Mouse (Mus musculus) c-Kit-positive CD71-positive TER-119-negative erythroid progenitor cells, embryonic 14.5 days (primary cell): ENCODE measurements around the gene Olfr552.
A peak's percentile ranks its signal among the peaks of the same experiment; 100 is the strongest.
"Not testable (repeated sequence)": the region's sequence is repeated elsewhere in the genome, so short reads cannot be mapped to it uniquely, and the experiment has no call there.

Source experiments
- DNase-seq: peaks from one replicate; pipeline ENCODE4 v3.0.0-alpha.2; 2013; ENCODE audit warnings: low read depth

Olfr552 gene

DNA sequence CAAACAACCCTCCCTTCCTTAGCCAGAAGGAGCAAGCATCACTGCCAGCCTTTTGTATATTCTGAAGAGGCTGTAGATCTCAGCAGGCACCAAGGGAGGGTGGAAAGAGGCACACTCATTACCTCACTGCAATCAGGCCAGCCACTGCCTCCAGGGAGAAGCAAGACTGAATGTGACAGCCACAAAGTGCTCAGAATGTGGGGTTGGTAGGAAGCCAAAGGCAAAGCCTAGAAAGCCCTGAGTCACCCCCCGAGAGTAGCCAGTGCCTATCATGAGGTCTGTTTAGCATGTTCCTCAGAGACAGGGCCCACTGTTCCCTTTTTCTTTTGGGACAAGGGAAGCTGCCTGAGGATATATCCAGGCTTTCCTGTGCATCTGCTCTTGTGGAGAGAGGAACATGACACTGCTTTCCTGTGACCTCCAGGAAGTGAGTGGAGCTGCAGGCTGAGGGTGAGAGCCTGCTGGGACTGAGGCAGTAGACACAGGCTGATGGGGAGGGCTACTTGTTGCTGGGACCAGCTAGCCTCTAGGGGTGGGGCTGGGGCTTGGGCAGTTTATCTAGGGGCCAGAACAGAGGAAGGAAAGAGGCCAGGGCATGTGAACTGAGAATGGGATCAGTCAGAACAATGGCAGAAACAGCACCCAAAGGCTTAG, at the start of gene Olfr552:
Gene Olfr552 (plus strand): TSS at position 393 of the 654 bp plus-strand sequence.
- no peak for DNase-seq

DNA sequence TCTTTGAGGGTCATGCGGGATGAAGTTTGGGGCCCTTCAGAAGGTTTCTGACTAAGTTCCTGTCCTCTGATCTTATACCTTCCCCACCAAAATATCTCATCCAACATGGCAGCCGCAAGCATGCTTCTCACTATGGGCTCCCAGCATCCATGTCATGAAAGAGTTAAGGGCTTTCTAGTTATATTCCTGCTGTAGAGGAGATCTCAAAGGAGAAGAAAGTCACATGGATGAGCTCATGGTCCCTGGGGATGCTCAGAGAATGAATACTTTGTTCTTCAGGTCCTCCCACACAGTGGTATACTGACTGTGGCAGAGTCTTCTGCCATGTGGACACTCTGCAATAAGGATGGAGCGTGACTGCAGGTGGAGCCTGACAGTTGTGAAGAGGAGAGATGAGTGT, 48.0 kb upstream of the Olfr552 start, which contains the start of gene Olfr549:
Gene Olfr549 (plus strand): TSS at position 301 of the 400 bp plus-strand sequence.
- DNase-seq: no peak

DNA sequence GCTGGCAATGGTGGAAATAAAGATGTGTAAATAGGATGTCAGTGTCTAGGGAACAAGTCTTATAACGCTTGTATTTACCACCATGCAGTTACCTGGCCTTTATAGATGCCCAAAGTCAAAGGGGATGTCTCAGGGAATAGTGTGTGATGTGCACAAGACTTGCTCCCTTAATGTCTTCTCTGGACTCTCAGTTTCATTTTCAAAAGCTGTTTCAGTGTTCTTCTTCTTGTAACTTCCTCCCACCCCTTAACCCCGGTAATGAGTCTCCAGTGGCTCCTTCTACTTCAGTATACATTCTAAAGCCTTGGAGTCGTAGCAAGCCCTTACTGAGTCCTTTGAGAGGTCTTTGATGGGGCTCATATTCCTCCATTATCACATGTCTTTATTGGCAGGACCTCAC, 44.3 kb upstream of the Olfr552 start:
- DNase-seq: no peak

DNA sequence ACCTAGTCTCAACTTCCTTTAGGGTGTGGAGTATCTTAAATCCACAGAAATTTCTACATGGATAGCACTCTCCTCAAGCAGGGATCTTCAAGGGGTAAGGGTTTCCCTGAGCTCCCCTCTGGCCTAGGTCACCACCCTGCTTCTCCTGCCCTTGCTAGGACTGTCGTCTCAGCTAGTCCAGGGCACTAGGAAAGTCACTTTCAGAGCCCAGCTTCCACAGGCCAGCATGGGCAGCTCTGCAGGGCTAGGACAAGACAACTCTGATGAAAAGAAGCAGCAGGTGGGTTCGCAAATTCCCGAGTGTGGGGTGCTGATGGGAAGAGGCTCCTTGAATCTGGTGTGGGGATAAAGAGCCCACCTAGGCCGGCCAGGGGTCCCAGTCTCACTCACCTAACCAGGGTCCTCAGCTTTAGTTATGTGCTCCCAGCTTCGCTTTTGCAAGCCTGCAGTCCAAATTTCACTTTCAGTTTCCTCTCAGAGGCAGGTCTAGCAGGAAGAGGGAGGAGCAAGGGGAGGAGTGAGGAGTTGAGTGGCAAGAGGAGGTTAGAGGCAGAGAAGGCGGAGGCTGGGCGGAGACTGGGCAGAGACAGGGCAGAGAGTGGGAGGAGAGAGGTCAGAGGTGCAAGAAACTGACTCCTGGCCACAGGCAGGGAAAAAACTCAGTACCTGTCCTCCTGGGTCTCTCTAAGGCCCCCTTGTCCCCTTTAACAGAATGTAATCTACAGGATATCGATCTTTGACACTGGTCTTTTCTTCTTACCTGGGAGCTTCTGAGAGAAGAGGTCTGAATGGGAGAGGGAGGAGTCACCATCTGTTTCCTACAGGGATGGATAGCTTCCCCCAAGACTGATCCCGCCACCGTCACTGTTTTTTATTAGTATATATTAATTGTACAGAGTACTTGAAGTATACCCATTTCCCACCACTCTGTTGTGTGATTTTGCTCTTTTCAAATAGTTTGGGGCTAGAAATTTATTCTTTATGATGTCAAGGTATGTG, 32.3 kb upstream of the Olfr552 start, which contains the start of gene Trim21:
Gene Trim21 (minus strand): TSS at position 488 of the 999 bp plus-strand sequence.
- peak; percentile 88 for DNase-seq

DNA sequence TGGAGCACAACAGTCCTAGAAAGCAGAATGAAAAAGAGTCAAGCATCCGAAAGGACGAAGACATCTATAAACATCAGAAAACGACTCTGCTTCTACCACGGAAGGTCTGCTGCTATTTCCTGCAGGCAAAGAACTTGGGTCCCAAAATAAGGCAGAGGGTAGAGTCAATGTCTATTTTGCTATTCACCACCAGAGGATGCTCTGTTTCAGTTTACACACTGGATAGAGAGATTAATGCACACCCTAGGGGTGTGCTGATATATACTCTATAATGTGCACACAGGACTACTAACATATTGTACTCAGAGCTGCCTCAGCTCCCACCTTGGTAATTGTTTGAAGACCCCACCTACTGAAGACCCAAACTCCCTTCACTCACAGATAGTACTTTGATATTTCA, 31.4 kb upstream of the Olfr552 start:
- no peak for DNase-seq

DNA sequence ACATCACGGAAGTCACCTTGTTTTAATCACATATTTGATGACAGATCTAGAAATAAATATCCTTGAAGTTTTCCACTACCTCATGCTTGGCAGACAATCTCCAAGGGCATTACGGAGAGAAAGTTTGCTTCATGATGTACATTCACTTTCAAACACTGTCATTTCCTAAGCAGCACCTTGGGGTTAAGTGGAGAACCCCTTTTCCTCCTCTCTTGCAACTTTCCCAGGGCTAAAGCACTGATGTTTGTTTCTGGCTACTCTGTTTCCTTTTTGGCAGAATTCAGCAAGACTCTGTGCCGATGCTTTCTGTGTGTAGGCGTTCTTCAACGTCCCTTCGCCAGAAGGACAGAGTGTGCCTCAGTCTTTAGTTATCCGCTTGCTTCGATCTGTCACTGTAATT, 26.4 kb upstream of the Olfr552 start, which contains the start of gene Olfr550:
Gene Olfr550 (plus strand): TSS at position 301 of the 400 bp plus-strand sequence.
- DNase-seq: no peak

DNA sequence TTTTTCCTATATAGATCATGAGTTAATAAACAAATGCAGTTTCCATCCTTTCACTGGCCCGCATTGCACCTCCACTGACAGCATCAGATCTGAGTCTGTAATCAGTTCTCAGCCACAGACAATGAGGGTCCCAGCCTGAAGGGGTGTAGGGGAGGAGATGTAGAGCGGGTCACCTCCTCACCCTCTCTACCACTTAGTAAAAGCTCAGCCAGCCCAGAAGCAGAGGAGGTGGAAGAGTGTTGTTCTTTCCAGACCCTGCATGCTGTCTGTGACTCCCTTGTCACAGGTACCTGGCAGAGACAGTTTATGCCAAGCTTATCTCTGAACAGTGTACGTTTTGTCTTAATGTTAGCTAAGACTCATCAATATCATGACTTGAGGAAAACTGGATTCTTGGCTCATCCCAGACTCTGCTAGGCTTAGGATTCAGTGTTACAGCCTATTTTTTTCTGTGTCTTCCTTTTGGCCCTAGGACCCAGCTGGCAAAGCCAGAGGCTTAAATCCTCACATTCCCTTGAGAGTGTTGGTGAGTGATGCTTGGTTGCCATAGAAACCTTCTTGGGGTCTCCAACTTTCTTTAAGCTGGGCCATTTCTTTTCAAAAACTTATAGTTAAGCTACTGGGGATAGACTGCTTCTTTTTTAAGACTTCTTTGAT, 24.3 kb upstream of the Olfr552 start:
- DNase-seq: no peak

DNA sequence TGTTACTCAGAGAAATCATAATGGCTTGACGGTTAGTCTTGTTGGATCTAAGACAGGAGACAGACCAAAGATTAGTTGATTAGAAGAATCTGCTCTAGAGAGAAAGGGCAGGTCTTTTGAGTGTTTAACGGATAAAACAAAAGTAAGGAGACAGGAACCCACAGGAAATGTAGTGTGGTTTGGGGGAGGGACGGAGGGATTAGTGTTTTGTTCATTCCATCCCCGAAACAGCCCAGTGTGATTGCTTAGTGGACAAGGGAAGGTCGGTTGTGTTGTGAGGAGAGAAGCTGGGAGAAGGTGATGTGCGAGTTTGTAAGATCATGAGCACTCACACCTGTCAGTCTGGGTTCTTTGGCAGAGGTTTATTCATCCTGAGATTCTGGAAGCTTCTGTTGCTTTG, 21.6 kb upstream of the Olfr552 start:
- DNase-seq: no peak

DNA sequence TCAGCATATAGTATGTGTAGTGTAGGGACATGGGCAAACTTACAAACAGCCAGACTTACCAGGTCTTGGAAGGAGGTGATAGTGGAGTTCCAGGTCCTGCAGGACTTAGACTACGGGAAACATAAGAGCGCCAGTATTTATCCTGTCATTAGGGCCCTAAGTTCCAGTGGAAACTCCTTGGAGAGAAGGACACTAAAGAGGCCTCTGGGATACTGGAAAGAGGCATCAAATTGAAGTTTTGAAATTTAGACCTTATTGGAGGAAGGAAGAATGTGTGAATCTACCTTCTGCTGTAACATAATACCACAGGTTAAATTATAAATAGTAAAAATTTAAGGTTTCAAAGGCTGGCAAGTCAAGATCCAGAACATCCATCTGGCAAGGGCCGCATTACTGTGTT, 5.8 kb upstream of the Olfr552 start, which contains the start of gene Olfr551:
Gene Olfr551 (minus strand): TSS at position 101 of the 400 bp plus-strand sequence.
- DNase-seq: no peak

DNA sequence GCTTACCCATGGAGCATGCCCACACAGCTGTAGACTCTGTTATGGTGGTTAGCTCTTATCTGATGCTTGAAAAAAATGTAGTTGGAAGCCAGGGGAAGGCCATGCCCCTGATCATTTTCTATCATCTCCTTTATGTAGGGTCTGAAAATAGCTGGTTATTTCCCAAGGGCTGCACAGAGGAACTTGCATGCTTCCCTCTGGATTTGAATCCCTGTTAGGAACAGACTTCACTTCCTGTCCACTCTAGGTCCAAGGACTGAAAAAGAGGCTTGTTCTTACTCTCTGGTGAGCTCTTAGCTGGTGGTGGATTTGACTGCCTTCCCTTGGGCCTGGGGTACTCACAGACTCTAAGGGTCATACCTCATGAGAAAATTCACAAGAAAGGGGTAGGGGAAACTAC, 20.5 kb downstream of the Olfr552 start, which contains the start of gene Olfr553:
Gene Olfr553 (minus strand): TSS at position 101 of the 400 bp plus-strand sequence.
- DNase-seq: no peak

DNA sequence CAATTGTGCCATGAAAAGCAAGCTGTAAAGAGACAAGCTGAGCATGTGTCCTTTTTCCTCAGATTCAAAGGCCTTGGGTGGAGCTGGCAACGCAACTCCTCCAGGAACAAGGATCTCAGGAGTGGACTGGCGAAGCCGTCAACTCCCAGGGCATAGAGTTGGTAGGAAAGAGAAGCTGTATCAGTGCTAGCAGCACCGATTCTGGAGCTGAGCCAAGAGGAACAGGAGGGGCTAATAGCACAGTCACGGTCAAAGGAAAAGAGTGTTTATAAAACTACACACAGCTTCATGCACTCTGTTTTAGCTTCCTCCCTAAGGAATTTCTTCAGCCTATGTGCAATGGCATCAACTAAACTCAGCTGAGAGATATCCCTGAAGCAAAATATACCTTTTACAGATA, 22.0 kb downstream of the Olfr552 start:
- DNase-seq: no peak

DNA sequence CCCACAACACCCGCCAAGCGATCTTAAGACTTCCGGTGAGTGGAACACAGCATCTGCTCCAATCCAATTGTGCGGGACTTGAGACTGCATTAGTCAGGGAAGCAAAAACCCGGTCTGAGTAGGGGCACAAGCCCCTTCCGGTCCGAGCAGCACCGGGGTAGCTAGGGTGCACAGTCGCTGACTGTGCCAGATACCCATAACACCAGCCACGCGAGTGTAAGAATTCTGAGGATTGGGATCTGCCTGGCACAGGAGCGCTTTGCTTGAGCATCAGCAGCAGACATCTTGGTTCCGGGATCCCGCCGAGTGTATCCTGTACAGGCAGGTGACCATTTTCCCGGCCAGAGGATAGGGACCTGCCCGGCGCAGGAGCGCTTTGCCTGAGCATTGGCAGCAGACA, 22.8 kb downstream of the Olfr552 start:
- not testable (repeated sequence) for DNase-seq

DNA sequence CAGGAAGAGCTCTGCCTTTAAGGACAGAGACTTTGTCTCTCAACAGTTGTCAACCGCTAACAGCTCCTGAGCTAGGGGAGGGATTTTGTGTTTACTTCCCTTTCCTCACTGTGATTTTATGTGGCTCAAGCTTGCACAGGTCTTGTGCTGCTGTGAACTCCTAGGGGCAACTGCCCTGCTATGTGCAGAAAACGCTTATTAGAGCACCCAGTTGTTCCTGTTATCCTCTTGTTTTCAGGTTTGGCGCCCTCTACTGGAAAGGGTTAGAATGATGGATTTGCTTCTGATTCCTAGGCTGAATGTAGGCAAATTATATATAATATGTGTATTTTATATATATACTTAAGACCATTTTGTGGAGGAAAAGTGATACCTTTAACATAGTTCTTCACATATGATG, 39.1 kb downstream of the Olfr552 start:
- peak; percentile 16 for DNase-seq

DNA sequence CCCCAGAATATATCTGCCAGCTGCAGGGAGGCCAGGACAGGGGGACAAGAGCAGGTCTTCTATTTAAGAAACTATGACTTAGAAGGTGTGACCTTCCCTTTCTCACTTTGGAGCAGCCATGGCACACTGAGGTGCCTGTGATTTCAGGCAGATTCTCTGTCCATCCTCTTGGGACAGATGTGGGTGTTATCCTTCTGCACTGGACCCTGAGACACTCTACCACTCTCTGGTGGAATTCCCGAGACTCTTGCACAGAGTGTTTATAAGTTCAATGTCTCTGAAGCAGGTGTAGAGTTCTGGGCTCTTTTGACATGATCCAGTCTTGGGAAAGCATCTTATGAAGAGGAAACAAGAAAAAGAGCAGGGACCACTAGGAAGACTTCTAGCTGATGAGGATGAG, 40.6 kb downstream of the Olfr552 start, which contains the start of gene Olfr554:
Gene Olfr554 (plus strand): TSS at position 301 of the 400 bp plus-strand sequence.
- no peak for DNase-seq

DNA sequence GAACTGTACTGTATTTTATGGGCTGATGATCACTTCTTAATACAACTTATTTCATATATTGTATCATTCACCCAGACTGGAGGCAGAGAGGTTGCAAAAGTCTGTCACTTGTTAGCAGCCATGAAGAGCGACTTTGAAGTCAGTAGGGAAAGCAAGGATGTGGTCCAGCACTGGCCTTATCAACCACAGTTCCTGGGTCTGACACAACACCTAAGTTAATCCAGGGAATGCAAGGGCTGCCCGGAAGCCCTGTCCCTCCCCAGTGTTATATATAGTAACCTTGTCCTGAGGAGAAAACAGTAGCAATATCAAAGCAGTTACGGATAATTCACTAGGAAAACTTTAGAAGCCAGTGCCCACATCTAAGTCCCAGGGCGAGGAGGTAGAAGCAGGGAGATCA, 47.4 kb downstream of the Olfr552 start:
- DNase-seq: not testable (repeated sequence)
